Mouse (Mus musculus): Measurements from ENCODE around the gene Rab37.

GRCm38 (mm10) chr11:115164341-115164975 lies 73.2 kb downstream of the Rab37 start:
- TF ChIP-seq MAX (IDR thresholded peaks at IDR 0.05; ENCODE audit: low read depth) (no peak), TCF12 (IDR thresholded peaks at IDR 0.05; ENCODE audit: insufficient read depth, poor library complexity, severe bottlenecking) (no peak), POLR2A (IDR thresholded peaks at IDR 0.05; ENCODE audit: insufficient read length, low read depth) (no peak), SRF (IDR thresholded peaks at IDR 0.05; ENCODE audit: control insufficient read depth, insufficient read length, low read depth) (no peak), E2F4 (IDR thresholded peaks at IDR 0.05; ENCODE audit: insufficient read depth) (no peak), USF1 (IDR thresholded peaks at IDR 0.05; ENCODE audit: low read depth) (no peak), TCF3 (IDR thresholded peaks at IDR 0.05; ENCODE audit: insufficient read length, low read depth) (no peak), CEBPB (IDR thresholded peaks at IDR 0.05; ENCODE audit: insufficient read depth, poor library complexity, severe bottlenecking) (no peak), MYOG (IDR thresholded peaks at IDR 0.05; ENCODE audit: control insufficient read depth in 1 of 3, insufficient read depth in 1 of 3, insufficient read length in 2 of 3, low read depth in 2 of 3) (no peak)

Data from myocyte (in vitro differentiated cells).